Mouse (Mus musculus): ENCODE data around the gene Kif1b. TPM values are rescaled to one million over a fixed set of nuclear protein-coding genes. Genes with fewer than 3 reads are reported as not detected.

Gene Kif1b
- total and polyA plus RNA-seq, 3 experiments = 8.8 to 20.2 (median 16.3) TPM

GRCm38 (mm10) chr4:149313558-149314253 lies 6.2 kb upstream of the Kif1b start:
- H3K9ac ChIP-seq (ENCODE audit: control insufficient read depth, low read depth, low read length, poor library complexity, severe bottlenecking) = no peak overlapping the region
- H3K27ac ChIP-seq (ENCODE audit: control insufficient read depth, low read depth, low read length) = no peak overlapping the region
- H3K27me3 ChIP-seq (ENCODE audit: control insufficient read depth in 1 of 2, insufficient read depth in 2 of 2, low read length in 2 of 2) = no peaks in the 10 kb centered on the region
- peaks cover 1 to 7% of the 10 kb centered on the region in 2 experiments; a peak in 3 of 4 replicates for H3K4me1 ChIP-seq (ENCODE audit: control insufficient read depth in 1 of 2, insufficient read depth in 2 of 2, low read length in 2 of 2)
- no peaks in the 10 kb centered on the region for H3K9me3 ChIP-seq (replicated peaks; ENCODE audit: insufficient read depth, low read length)
- no peak for TF ChIP-seq ELF1 (IDR thresholded peaks at IDR 0.05; ENCODE audit: low read depth, low read length)
- no peak for TF ChIP-seq SMC3 (IDR thresholded peaks at IDR 0.05; ENCODE audit: low read depth, low read length)
- no peak for TF ChIP-seq ZMIZ1 (IDR thresholded peaks at IDR 0.05; ENCODE audit: low read depth, low read length)
- TF ChIP-seq TAL1 (IDR thresholded peaks at IDR 0.05; ENCODE audit: low read length) = no peak
- no peak for TF ChIP-seq RAD21 (IDR thresholded peaks at IDR 0.05; ENCODE audit: low read depth, low read length)
- no peak for TF ChIP-seq KAT2A (conservative IDR thresholded peaks at IDR 0.05; ENCODE audit: low read depth, low read length)
- TF ChIP-seq MXI1 (IDR thresholded peaks at IDR 0.05; ENCODE audit: low read depth, low read length) = no peak
- TF ChIP-seq CHD2 (IDR thresholded peaks at IDR 0.05; ENCODE audit: low read length) = no peak
- TF ChIP-seq TCF12 (IDR thresholded peaks at IDR 0.05; ENCODE audit: low read depth, low read length) = no peak
- no peak for TF ChIP-seq MYB (IDR thresholded peaks at IDR 0.05; ENCODE audit: low read depth, low read length)
- no peak for TF ChIP-seq MEF2A (IDR thresholded peaks at IDR 0.05; ENCODE audit: extremely low read depth, insufficient replicate concordance, low read depth, low read length, poor library complexity, severe bottlenecking)
- H3K4me3 ChIP-seq (ENCODE audit: control insufficient read depth in 1 of 2, insufficient read depth in 1 of 2, low read depth in 2 of 2, low read length in 2 of 2) = no peak overlapping the region
- no peak for DNase-seq (ENCODE audit: low read depth, low spot score)
- H3K79me2 ChIP-seq (ENCODE audit: control insufficient read depth, insufficient read depth, low read length, poor library complexity) = no peaks in the 10 kb centered on the region
- no peaks in the 10 kb centered on the region; a peak in 1 of 4 replicates for H3K36me3 ChIP-seq (ENCODE audit: control insufficient read depth in 1 of 2, insufficient read depth in 2 of 2, low read length in 2 of 2)

GRCm38 (mm10) chr4:149311996-149312395 lies 4.5 kb upstream of the Kif1b start:
- Histone ChIP-seq H3K36me3 (ENCODE audit: control insufficient read depth in 1 of 2, insufficient read depth in 2 of 2, low read length in 2 of 2) (no peaks in the 10 kb centered on the region; a peak in 1 of 4 replicates), H3K27me3 (ENCODE audit: control insufficient read depth in 1 of 2, insufficient read depth in 2 of 2, low read length in 2 of 2) (no peaks in the 10 kb centered on the region), H3K27ac (ENCODE audit: control insufficient read depth, low read depth, low read length) (no peak overlapping the region), H3K79me2 (ENCODE audit: control insufficient read depth, insufficient read depth, low read length, poor library complexity) (peaks cover under 1% of the 10 kb centered on the region; the same call in 1 of the 2 replicates), H3K4me3 (ENCODE audit: control insufficient read depth in 1 of 2, insufficient read depth in 1 of 2, low read depth in 2 of 2, low read length in 2 of 2) (no peak overlapping the region), H3K9me3 (replicated peaks; ENCODE audit: insufficient read depth, low read length) (no peaks in the 10 kb centered on the region), H3K9ac (ENCODE audit: control insufficient read depth, low read depth, low read length, poor library complexity, severe bottlenecking) (no peak overlapping the region), H3K4me1 (ENCODE audit: control insufficient read depth in 1 of 2, insufficient read depth in 2 of 2, low read length in 2 of 2) (peaks cover 4 to 8% of the 10 kb centered on the region in 2 experiments; a peak in 3 of 4 replicates)
- no peak for TF ChIP-seq MYC (IDR thresholded peaks at IDR 0.05; ENCODE audit: low read depth, low read length)
- no peak for TF ChIP-seq CHD2 (IDR thresholded peaks at IDR 0.05; ENCODE audit: low read length)
- no peak for TF ChIP-seq SMC3 (IDR thresholded peaks at IDR 0.05; ENCODE audit: low read depth, low read length)
- TF ChIP-seq POLR2AphosphoS5 (IDR thresholded peaks at IDR 0.05; ENCODE audit: borderline replicate concordance, low read depth, low read length) = no peak
- no peak for DNase-seq (ENCODE audit: low read depth, low spot score)

GRCm38 (mm10) chr4:149308491-149308820 lies 963 bp upstream of the Kif1b start:
- Histone ChIP-seq H3K79me2 (ENCODE audit: control insufficient read depth, insufficient read depth, low read length, poor library complexity) (peaks cover 4% of the 10 kb centered on the region; the same call in 1 of the 2 replicates), H3K9ac (ENCODE audit: control insufficient read depth, low read depth, low read length, poor library complexity, severe bottlenecking) (peak overlapping the region; percentile 70), H3K4me3 (ENCODE audit: control insufficient read depth in 1 of 2, insufficient read depth in 1 of 2, low read depth in 2 of 2, low read length in 2 of 2) (peak overlapping the region; percentile 72 to 75), H3K27ac (ENCODE audit: control insufficient read depth, low read depth, low read length) (no peak overlapping the region), H3K9me3 (replicated peaks; ENCODE audit: insufficient read depth, low read length) (no peaks in the 10 kb centered on the region), H3K36me3 (ENCODE audit: control insufficient read depth in 1 of 2, insufficient read depth in 2 of 2, low read length in 2 of 2) (peaks cover 0 to 3% of the 10 kb centered on the region in 2 experiments; a peak in 1 of 4 replicates), H3K4me1 (ENCODE audit: control insufficient read depth in 1 of 2, insufficient read depth in 2 of 2, low read length in 2 of 2) (peaks cover 4 to 13% of the 10 kb centered on the region in 2 experiments), H3K27me3 (ENCODE audit: control insufficient read depth in 1 of 2, insufficient read depth in 2 of 2, low read length in 2 of 2) (no peaks in the 10 kb centered on the region)
- TF ChIP-seq ETS1 (IDR thresholded peaks at IDR 0.05; ENCODE audit: low read depth, low read length) = no peak
- 0 out of 2 replicates have a peak, but pooled peaks have one; percentile 5 for TF ChIP-seq MAX (IDR thresholded peaks at IDR 0.05; ENCODE audit: low read length)
- DNase-seq (ENCODE audit: low read depth, low spot score) = no peak
